Mouse (Mus musculus): ENCODE data around the gene Slc35f1.

Slc35f1 gene

GRCm38 (mm10) chr10:52940111-52940830, 249.9 kb downstream of the Slc35f1 start:
- no peak for DNase-seq

GRCm38 (mm10) chr10:52940831-52941216, 250.5 kb downstream of the Slc35f1 start:
- no peak for DNase-seq

- no peak for DNase-seq
Observed at GRCm38 (mm10) chr10:52952581-52952980, 262.2 kb downstream of the Slc35f1 start.

GRCm38 (mm10) chr10:52956728-52957127, 266.4 kb downstream of the Slc35f1 start:
- DNase-seq = no peak

- no peak for DNase-seq
Observed at GRCm38 (mm10) chr10:52979251-52979650, 288.9 kb downstream of the Slc35f1 start.

- no peak for DNase-seq
Observed at GRCm38 (mm10) chr10:52982836-52983235, 292.5 kb downstream of the Slc35f1 start.

- DNase-seq = no peak
Observed at GRCm38 (mm10) chr10:52992246-52992645, 301.9 kb downstream of the Slc35f1 start.

GRCm38 (mm10) chr10:52996886-52997285, 306.6 kb downstream of the Slc35f1 start:
- DNase-seq = no peak

GRCm38 (mm10) chr10:53001136-53001535, 310.8 kb downstream of the Slc35f1 start:
- no peak for DNase-seq

- no peak for DNase-seq
Observed at GRCm38 (mm10) chr10:53006229-53007190, 316.2 kb downstream of the Slc35f1 start.

- DNase-seq = no peak
Observed at GRCm38 (mm10) chr10:53013878-53014277, 323.5 kb downstream of the Slc35f1 start.

GRCm38 (mm10) chr10:53028454-53028853, 338.1 kb downstream of the Slc35f1 start:
- no peak for DNase-seq

- no peak for DNase-seq
Observed at GRCm38 (mm10) chr10:53035202-53035601, 344.9 kb downstream of the Slc35f1 start.

- no peak for DNase-seq
Observed at GRCm38 (mm10) chr10:53045931-53046330, 355.6 kb downstream of the Slc35f1 start.

- no peak for DNase-seq
Observed at GRCm38 (mm10) chr10:53052521-53052920, 362.2 kb downstream of the Slc35f1 start.

GRCm38 (mm10) chr10:53060745-53061144, 370.4 kb downstream of the Slc35f1 start:
- no peak for DNase-seq

GRCm38 (mm10) chr10:53062741-53063140, 372.4 kb downstream of the Slc35f1 start:
- no peak for DNase-seq

GRCm38 (mm10) chr10:53087811-53088210, 397.5 kb downstream of the Slc35f1 start:
- no peak for DNase-seq

- no peak for DNase-seq
Observed at GRCm38 (mm10) chr10:53091525-53091924, 401.2 kb downstream of the Slc35f1 start.

GRCm38 (mm10) chr10:53096446-53096845, 406.1 kb downstream of the Slc35f1 start:
- DNase-seq = no peak

GRCm38 (mm10) chr10:53100881-53101280, 410.5 kb downstream of the Slc35f1 start:
- no peak for DNase-seq

GRCm38 (mm10) chr10:53101412-53101811, 411.1 kb downstream of the Slc35f1 start:
- no peak for DNase-seq

GRCm38 (mm10) chr10:53102423-53102822, 412.1 kb downstream of the Slc35f1 start:
- DNase-seq = no peak

GRCm38 (mm10) chr10:53115028-53115427, 424.7 kb downstream of the Slc35f1 start:
- peak; percentile 75 for DNase-seq

Measured in thymus, postnatal 4 days (tissue).